Mouse (Mus musculus): ENCODE measurements around the gene Zfp37.

DNA sequence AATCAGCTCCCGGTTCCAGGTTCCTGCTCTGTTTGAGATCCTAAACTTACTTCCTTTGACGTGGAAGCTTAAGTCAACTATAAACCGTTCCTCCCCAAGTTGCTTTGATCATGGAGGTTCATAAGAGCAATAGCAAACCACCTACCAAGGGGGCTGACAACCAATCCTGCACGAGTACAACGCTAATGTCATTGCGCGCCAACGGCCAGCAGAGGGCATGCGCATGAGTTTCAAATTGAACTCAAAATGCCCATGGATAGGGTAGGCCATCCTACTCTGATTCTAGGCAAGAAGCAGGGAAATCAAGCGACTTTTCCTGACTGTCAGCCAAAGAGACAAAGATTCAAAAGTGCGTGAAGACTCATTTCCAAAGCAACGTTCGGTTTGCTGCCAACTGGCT lies at the start of gene Zfp37:
- TF ChIP-seq CTCF (IDR thresholded peaks at IDR 0.05; ENCODE audit: low read depth), result peak; percentile 55
- TF ChIP-seq EP300 (optimal IDR thresholded peaks at IDR 0.05), result no peak

Measured in stomach, postnatal 0 days (tissue).